Mouse (Mus musculus) testis, adult 2 months (tissue): ENCODE measurements around the gene Gm3512.
"Not testable (repeated sequence)": the region's sequence is repeated elsewhere in the genome, so short reads cannot be mapped to it uniquely, and the experiment has no call there.

Experiments used
- CTCF ChIP-seq: fragments of 200-500 bp; IDR thresholded peaks from 2 replicates; pipeline ENCODE4 v1.5.1; 2012; ENCODE audit warnings: low read depth, mild to moderate bottlenecking, inconsistent platforms, low read length, moderate library complexity; ENCODE audit not compliant: control insufficient read depth, insufficient read depth, insufficient replicate concordance
- POLR2A ChIP-seq: fragments of 200-500 bp; IDR thresholded peaks from 2 replicates; pipeline ENCODE4 v1.6.1; 2012; ENCODE audit warnings: low read depth, mild to moderate bottlenecking, inconsistent platforms, low read length, moderate library complexity; ENCODE audit not compliant: control insufficient read depth

DNA sequence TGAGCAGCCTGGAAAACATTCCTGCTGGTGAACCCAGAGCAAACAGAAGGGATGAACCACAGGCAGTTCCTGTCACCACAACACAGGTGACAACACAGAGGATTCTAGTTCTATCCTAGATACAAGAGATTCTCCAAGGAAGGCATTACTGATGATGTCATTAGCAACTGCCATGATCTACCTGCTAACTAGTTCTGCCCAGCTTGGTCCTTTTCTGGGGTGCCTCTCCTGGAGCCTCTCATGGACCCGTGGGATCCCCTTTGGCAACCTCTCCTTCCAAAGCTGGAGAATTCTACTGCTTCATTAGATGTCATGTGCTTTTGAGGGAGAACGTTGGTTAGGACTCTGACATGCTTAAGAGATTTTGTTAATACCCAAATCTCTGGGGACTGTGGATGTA is 49.0 kb downstream of the Gm3512 start, which contains the start of gene Gm6676:
- not testable (repeated sequence) for TF ChIP-seq CTCF, POLR2A
